Mouse (Mus musculus): Measurements from ENCODE around the gene C1qa. TPM values are rescaled to one million over a fixed set of nuclear protein-coding genes. Genes with fewer than 3 reads are reported as not detected.
A peak's percentile ranks its signal among the peaks of the same experiment; 100 is the strongest.

C1qa gene
- total and polyA plus RNA-seq, 2 experiments from 2014 or later: 25.9 to 40.9 TPM

DNA sequence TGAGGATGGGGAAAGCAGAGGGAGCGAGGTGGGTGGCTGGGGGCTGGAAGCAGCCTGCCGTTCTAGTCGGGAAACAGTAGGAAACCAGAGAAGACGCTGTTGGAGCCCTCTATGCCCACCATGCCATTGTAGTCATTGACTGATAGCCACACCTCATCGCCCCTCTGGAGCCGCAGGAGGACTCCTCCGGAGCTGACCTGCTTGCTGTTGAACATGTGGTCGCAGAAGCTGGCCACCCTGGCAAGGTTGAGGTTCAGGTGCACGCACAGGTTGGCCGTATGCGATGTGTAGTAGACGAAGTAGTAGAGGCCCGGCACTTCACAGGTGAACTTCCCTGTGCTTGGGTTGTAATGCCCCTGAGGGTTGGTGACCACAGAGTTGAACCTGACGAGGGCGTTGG lies 8.6 kb downstream of the C1qa start:
- TF ChIP-seq CTCF (IDR thresholded peaks at IDR 0.05; ENCODE audit: low read depth) (no peak), EP300 (IDR thresholded peaks at IDR 0.05; ENCODE audit: low read depth) (no peak)
- no peaks in the 10 kb centered on the region for H3K9me3 ChIP-seq (replicated peaks; ENCODE audit: control insufficient read depth, low read length)
- no peaks in the 10 kb centered on the region for H3K36me3 ChIP-seq (replicated peaks; ENCODE audit: control insufficient read depth, insufficient read depth, low read length)
- no peak overlapping the region for H3K4me2 ChIP-seq (ENCODE audit: low read depth, low read length)
- ATAC-seq (ENCODE audit: insufficient read depth, low read depth) (no peak), DNase-seq (ENCODE audit: low spot score) (no peak)
- H3K4me1 ChIP-seq (ENCODE audit: control insufficient read depth, insufficient read depth): no peaks in the 10 kb centered on the region
- H3K9ac ChIP-seq (replicated peaks; ENCODE audit: low read depth, low read length): no peak overlapping the region
- 80% methylated on average over 15 of the region's 15 CpGs for WGBS
- no peak overlapping the region for H3K4me3 ChIP-seq (ENCODE audit: low read depth, low read length)
- peaks cover 34% of the 10 kb centered on the region for H3K27me3 ChIP-seq (ENCODE audit: control insufficient read depth, insufficient read depth, low read length)
- H3K27ac ChIP-seq (ENCODE audit: low read depth): no peak overlapping the region

GRCm38 (mm10) chr4:136887714-136888113 lies 10.9 kb downstream of the C1qa start:
- no peaks in the 10 kb centered on the region for H3K4me1 ChIP-seq (ENCODE audit: control insufficient read depth, insufficient read depth)
- H3K9me3 ChIP-seq (replicated peaks; ENCODE audit: control insufficient read depth, low read length): no peaks in the 10 kb centered on the region
- H3K27me3 ChIP-seq (ENCODE audit: control insufficient read depth, insufficient read depth, low read length): peaks cover 21% of the 10 kb centered on the region
- WGBS: 61% methylated on average over 5 of the region's 5 CpGs
- TF ChIP-seq CTCF (IDR thresholded peaks at IDR 0.05; ENCODE audit: low read depth) (no peak), EP300 (IDR thresholded peaks at IDR 0.05; ENCODE audit: low read depth) (no peak)
- ATAC-seq (ENCODE audit: insufficient read depth, low read depth) (no peak), DNase-seq (ENCODE audit: low spot score) (no peak)
- no peak overlapping the region for H3K4me2 ChIP-seq (ENCODE audit: low read depth, low read length)
- H3K36me3 ChIP-seq (replicated peaks; ENCODE audit: control insufficient read depth, insufficient read depth, low read length): no peaks in the 10 kb centered on the region
- H3K9ac ChIP-seq (replicated peaks; ENCODE audit: low read depth, low read length): no peak overlapping the region
- H3K27ac ChIP-seq (ENCODE audit: low read depth): no peak overlapping the region
- no peak overlapping the region for H3K4me3 ChIP-seq (ENCODE audit: low read depth, low read length)

DNA sequence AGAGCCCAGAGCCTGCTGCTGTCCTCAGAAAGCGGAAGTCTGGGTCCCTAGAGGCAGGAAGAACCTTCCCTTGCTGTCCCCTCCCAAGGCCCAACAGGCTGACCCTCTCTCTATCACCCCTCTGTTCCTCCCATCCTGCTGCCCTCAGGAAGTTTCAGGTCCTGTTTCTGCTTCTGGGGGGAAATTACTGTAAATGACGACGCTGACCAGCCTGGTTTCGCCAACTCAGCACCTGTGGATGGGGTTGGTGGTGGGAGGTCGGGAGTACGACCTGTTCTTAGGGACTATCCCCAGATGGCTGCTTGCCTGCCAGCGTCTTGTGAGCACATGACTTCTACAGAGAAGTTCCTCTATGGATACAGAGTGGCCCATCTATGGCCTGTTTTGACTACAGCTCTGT lies 12.5 kb downstream of the C1qa start, which contains the start of gene C1qb:
C1qb (minus strand) TSS at position 87 of the 400 bp plus-strand sequence.
- TF ChIP-seq EP300 (IDR thresholded peaks at IDR 0.05; ENCODE audit: low read depth): no peak
- TF ChIP-seq CTCF (IDR thresholded peaks at IDR 0.05; ENCODE audit: low read depth): no peak
- H3K27ac ChIP-seq (ENCODE audit: low read depth): no peak within 1 kb of the TSS
- DNase-seq (ENCODE audit: low spot score): no peak
- 60% methylated on average over 7 of the region's 7 CpGs for WGBS
- no peaks in the 10 kb centered on the region for H3K36me3 ChIP-seq (replicated peaks; ENCODE audit: control insufficient read depth, insufficient read depth, low read length)
- H3K4me1 ChIP-seq (ENCODE audit: control insufficient read depth, insufficient read depth): no peaks in the 10 kb centered on the region
- no peak within 1 kb of the TSS for H3K4me3 ChIP-seq (ENCODE audit: low read depth, low read length)
- no peaks in the 10 kb centered on the region for H3K9me3 ChIP-seq (replicated peaks; ENCODE audit: control insufficient read depth, low read length)
- no peak within 1 kb of the TSS for H3K4me2 ChIP-seq (ENCODE audit: low read depth, low read length)
- ATAC-seq (ENCODE audit: insufficient read depth, low read depth): no peak
- H3K27me3 ChIP-seq (ENCODE audit: control insufficient read depth, insufficient read depth, low read length): 0 out of 2 replicates have a peak, but pooled peaks cover 6% of the 10 kb centered on the region
- H3K9ac ChIP-seq (replicated peaks; ENCODE audit: low read depth, low read length): no peak within 1 kb of the TSS

- Histone ChIP-seq H3K27ac (ENCODE audit: low read depth) (no peak overlapping the region), H3K9me3 (replicated peaks; ENCODE audit: control insufficient read depth, low read length) (no peaks in the 10 kb centered on the region), H3K9ac (replicated peaks; ENCODE audit: low read depth, low read length) (no peak overlapping the region), H3K4me2 (ENCODE audit: low read depth, low read length) (no peak overlapping the region), H3K27me3 (ENCODE audit: control insufficient read depth, insufficient read depth, low read length) (0 out of 2 replicates have a peak, but pooled peaks cover 12% of the 10 kb centered on the region), H3K4me1 (ENCODE audit: control insufficient read depth, insufficient read depth) (no peaks in the 10 kb centered on the region), H3K36me3 (replicated peaks; ENCODE audit: control insufficient read depth, insufficient read depth, low read length) (no peaks in the 10 kb centered on the region), H3K4me3 (ENCODE audit: low read depth, low read length) (no peak overlapping the region)
- DNase-seq (ENCODE audit: low spot score): no peak
- TF ChIP-seq CTCF (IDR thresholded peaks at IDR 0.05; ENCODE audit: low read depth) (0 out of 2 replicates have a peak, but pooled peaks have one; percentile 13), EP300 (IDR thresholded peaks at IDR 0.05; ENCODE audit: low read depth) (no peak)
- ATAC-seq (ENCODE audit: insufficient read depth, low read depth): no peak
- 20% methylated on average over 5 of the region's 5 CpGs for WGBS
These were observed 20.0 kb downstream of the C1qa start for GRCm38 (mm10) chr4:136878601-136879000.

DNA sequence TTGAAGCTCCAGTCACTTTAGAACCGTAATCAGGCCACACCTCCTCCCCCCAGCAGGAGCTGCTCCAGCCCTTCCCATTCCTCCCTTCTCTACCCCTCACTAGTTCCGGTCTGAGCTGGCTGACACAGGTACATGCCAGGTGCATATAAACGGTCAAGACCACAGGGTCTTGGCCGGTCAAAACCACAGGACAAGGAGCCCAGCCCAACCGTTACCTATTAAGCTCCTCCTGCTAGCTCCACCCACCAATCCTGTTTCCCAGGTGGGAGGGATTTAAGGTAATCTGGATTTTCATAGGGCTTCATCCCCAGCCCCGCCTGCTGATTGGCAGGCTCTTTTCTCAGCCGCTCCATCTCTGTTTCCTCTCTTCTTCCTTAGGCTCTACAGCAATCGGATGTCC lies 20.4 kb downstream of the C1qa start:
- TF ChIP-seq CTCF (IDR thresholded peaks at IDR 0.05; ENCODE audit: low read depth): no peak
- no peak for TF ChIP-seq EP300 (IDR thresholded peaks at IDR 0.05; ENCODE audit: low read depth)
- 0 out of 2 replicates have a peak, but pooled peaks cover 12% of the 10 kb centered on the region for H3K27me3 ChIP-seq (ENCODE audit: control insufficient read depth, insufficient read depth, low read length)
- 34% methylated on average over 8 of the region's 8 CpGs for WGBS

GRCm38 (mm10) chr4:136876971-136877370 lies 21.6 kb downstream of the C1qa start:
- Histone ChIP-seq H3K27me3 (ENCODE audit: control insufficient read depth, insufficient read depth, low read length) (0 out of 2 replicates have a peak, but pooled peaks cover 12% of the 10 kb centered on the region), H3K4me2 (ENCODE audit: low read depth, low read length) (no peak overlapping the region), H3K4me3 (ENCODE audit: low read depth, low read length) (no peak overlapping the region), H3K9me3 (replicated peaks; ENCODE audit: control insufficient read depth, low read length) (no peaks in the 10 kb centered on the region), H3K4me1 (ENCODE audit: control insufficient read depth, insufficient read depth) (no peaks in the 10 kb centered on the region), H3K9ac (replicated peaks; ENCODE audit: low read depth, low read length) (no peak overlapping the region), H3K27ac (ENCODE audit: low read depth) (no peak overlapping the region), H3K36me3 (replicated peaks; ENCODE audit: control insufficient read depth, insufficient read depth, low read length) (no peaks in the 10 kb centered on the region)
- DNase-seq (ENCODE audit: low spot score) (peak; percentile 13), ATAC-seq (ENCODE audit: insufficient read depth, low read depth) (no peak)
- WGBS: 21% methylated on average over 7 of the region's 7 CpGs
- no peak for TF ChIP-seq EP300 (IDR thresholded peaks at IDR 0.05; ENCODE audit: low read depth)
- TF ChIP-seq CTCF (IDR thresholded peaks at IDR 0.05; ENCODE audit: low read depth): peak; percentile 70

More for the DNA sequence above, 20.4 kb downstream of the C1qa start:
- Histone ChIP-seq H3K4me1 (ENCODE audit: control insufficient read depth, insufficient read depth) (no peaks in the 10 kb centered on the region), H3K9me3 (replicated peaks; ENCODE audit: control insufficient read depth, low read length) (no peaks in the 10 kb centered on the region), H3K4me3 (ENCODE audit: low read depth, low read length) (no peak overlapping the region), H3K4me2 (ENCODE audit: low read depth, low read length) (no peak overlapping the region), H3K9ac (replicated peaks; ENCODE audit: low read depth, low read length) (no peak overlapping the region), H3K27ac (ENCODE audit: low read depth) (no peak overlapping the region), H3K36me3 (replicated peaks; ENCODE audit: control insufficient read depth, insufficient read depth, low read length) (no peaks in the 10 kb centered on the region)
- no peak for ATAC-seq (ENCODE audit: insufficient read depth, low read depth)
- DNase-seq (ENCODE audit: low spot score): no peak
